Mouse (Mus musculus) forebrain, embryonic 10.5 days (tissue): ENCODE data around the gene Atp11a. TPM values are rescaled to one million over a fixed set of nuclear protein-coding genes. Genes with fewer than 3 reads are reported as not detected.

Experiments
- DNase-seq: peaks from one replicate; pipeline ENCODE4 v3.0.0-alpha.2; 2017; ENCODE audit warnings: low spot score; ENCODE audit errors: extremely low spot score
- H3K27ac ChIP-seq: fragments of 300-500 bp; sonication (generic); 2 replicates; pipeline ENCODE4 v1.5.1; 2016; ENCODE audit warnings: mild to moderate bottlenecking
- H3K27me3 ChIP-seq: fragments of 300-500 bp; sonication (generic); 2 replicates; pipeline ENCODE4 v1.6.1; 2016; ENCODE audit warnings: mild to moderate bottlenecking; ENCODE audit not compliant: poor library complexity, severe bottlenecking
- H3K36me3 ChIP-seq: fragments of 300-500 bp; sonication (generic); replicated peaks from 2 replicates; pipeline ENCODE4 v1.6.1; 2016; ENCODE audit warnings: mild to moderate bottlenecking, moderate library complexity
- H3K4me1 ChIP-seq: fragments of 300-500 bp; sonication (generic); 2 replicates; pipeline ENCODE4 v1.6.1; 2016
- H3K4me3 ChIP-seq: fragments of 300-500 bp; sonication (generic); 2 replicates; pipeline ENCODE4 v1.5.1; 2016; ENCODE audit warnings: mild to moderate bottlenecking, moderate library complexity
- H3K9me3 ChIP-seq: fragments of 300-500 bp; sonication (generic); 2 replicates; pipeline ENCODE4 v1.6.1; 2016; ENCODE audit warnings: mild to moderate bottlenecking, moderate library complexity
- WGBS: fragments of 180-500 bp; shearing (Covaris S2); methylation state at CpG from one replicate; pipeline ENCODE4 v1.1.7; 2016; 5-methylcytosine and 5-hydroxymethylcytosine counted together
- polyA plus RNA-seq: library from polyadenylated mRNA; unstranded; fragments of >200 nt; fragmentation: Nextera tagmentation; extraction: Ambion mirVana; gene quantifications from 2 replicates; pipeline ENCODE4 v1.2.1, GENCODE M21; 2016

The Atp11a gene
- polyA plus RNA-seq, 1 experiment from 2014 or later, result 9.6 TPM

- 88% methylated on average over 16 of the region's 16 CpGs for WGBS
- Histone ChIP-seq H3K27ac (0 out of 2 replicates have a peak overlapping the region, but pooled peaks have one; percentile 20), H3K27me3 (no peaks in the 10 kb centered on the region), H3K9me3 (no peaks in the 10 kb centered on the region), H3K4me3 (no peak overlapping the region), H3K36me3 (peaks cover 95% of the 10 kb centered on the region), H3K4me1 (peaks cover 10% of the 10 kb centered on the region)
- DNase-seq, result no peak
These were observed 131.1 kb downstream of the Atp11a start for GRCm38 (mm10) chr8:12887772-12888435.

GRCm38 (mm10) chr8:12889046-12889598, 132.3 kb downstream of the Atp11a start:
- Histone ChIP-seq H3K4me3 (no peak overlapping the region), H3K27me3 (no peaks in the 10 kb centered on the region), H3K4me1 (no peaks in the 10 kb centered on the region), H3K9me3 (no peaks in the 10 kb centered on the region), H3K36me3 (peaks cover 95% of the 10 kb centered on the region), H3K27ac (no peak overlapping the region)
- no peak for DNase-seq
- WGBS, result 92% methylated on average over 11 of the region's 11 CpGs

GRCm38 (mm10) chr8:12892882-12893446, 136.2 kb downstream of the Atp11a start:
- peaks cover 74% of the 10 kb centered on the region for H3K36me3 ChIP-seq
- no peak overlapping the region for H3K27ac ChIP-seq
- WGBS, result 85% methylated on average over 5 of the region's 5 CpGs
- H3K27me3 ChIP-seq, result no peaks in the 10 kb centered on the region
- no peaks in the 10 kb centered on the region for H3K9me3 ChIP-seq
- no peak overlapping the region for H3K4me3 ChIP-seq
- DNase-seq, result no peak
- peaks cover 18% of the 10 kb centered on the region for H3K4me1 ChIP-seq

GRCm38 (mm10) chr8:12893797-12894578, 137.2 kb downstream of the Atp11a start:
- Histone ChIP-seq H3K27me3 (no peaks in the 10 kb centered on the region), H3K4me1 (peaks cover 24% of the 10 kb centered on the region), H3K4me3 (no peak overlapping the region), H3K36me3 (peaks cover 71% of the 10 kb centered on the region), H3K27ac (no peak overlapping the region), H3K9me3 (no peaks in the 10 kb centered on the region)
- 87% methylated on average over 12 of the region's 12 CpGs for WGBS
- no peak for DNase-seq

- peaks cover 67% of the 10 kb centered on the region for H3K36me3 ChIP-seq
- DNase-seq, result no peak
- no peak overlapping the region for H3K27ac ChIP-seq
These were observed 138.1 kb downstream of the Atp11a start for GRCm38 (mm10) chr8:12894783-12895534.

GRCm38 (mm10) chr8:12895535-12896150, 138.8 kb downstream of the Atp11a start:
- H3K9me3 ChIP-seq, result no peaks in the 10 kb centered on the region
- H3K4me3 ChIP-seq, result no peak overlapping the region
- peaks cover 62% of the 10 kb centered on the region for H3K36me3 ChIP-seq
- WGBS, result 80% methylated on average over 9 of the region's 9 CpGs
- DNase-seq, result no peak
- H3K4me1 ChIP-seq, result peaks cover 24% of the 10 kb centered on the region
- no peaks in the 10 kb centered on the region for H3K27me3 ChIP-seq
- no peak overlapping the region for H3K27ac ChIP-seq

More at GRCm38 (mm10) chr8:12894783-12895534, 138.1 kb downstream of the Atp11a start:
- H3K4me3 ChIP-seq, result no peak overlapping the region
- WGBS, result 83% methylated on average over 11 of the region's 11 CpGs
- H3K27me3 ChIP-seq, result no peaks in the 10 kb centered on the region
- H3K9me3 ChIP-seq, result no peaks in the 10 kb centered on the region
- H3K4me1 ChIP-seq, result peaks cover 24% of the 10 kb centered on the region

GRCm38 (mm10) chr8:12896494-12897373, 139.9 kb downstream of the Atp11a start:
- DNase-seq, result peak; percentile 57
- H3K27me3 ChIP-seq, result no peaks in the 10 kb centered on the region
- no peak overlapping the region for H3K27ac ChIP-seq
- peaks cover 57% of the 10 kb centered on the region for H3K36me3 ChIP-seq
- no peaks in the 10 kb centered on the region for H3K9me3 ChIP-seq
- peaks cover 24% of the 10 kb centered on the region for H3K4me1 ChIP-seq
- WGBS, result 56% methylated on average over 13 of the region's 13 CpGs
- no peak overlapping the region for H3K4me3 ChIP-seq

- H3K27me3 ChIP-seq, result no peaks in the 10 kb centered on the region
- peaks cover 24% of the 10 kb centered on the region for H3K4me1 ChIP-seq
- WGBS, result 77% methylated on average over 9 of the region's 9 CpGs
- H3K36me3 ChIP-seq, result peaks cover 46% of the 10 kb centered on the region
- no peak for DNase-seq
- no peaks in the 10 kb centered on the region for H3K9me3 ChIP-seq
- H3K27ac ChIP-seq, result peak overlapping the region; percentile 3; the same call in 1 of the 2 replicates
- no peak overlapping the region for H3K4me3 ChIP-seq
These were observed 141.0 kb downstream of the Atp11a start for GRCm38 (mm10) chr8:12897815-12898214.

- H3K4me3 ChIP-seq, result no peak overlapping the region
- peaks cover 33% of the 10 kb centered on the region for H3K4me1 ChIP-seq
- H3K27ac ChIP-seq, result peak overlapping the region; percentile 40
- H3K36me3 ChIP-seq, result peaks cover 14% of the 10 kb centered on the region
- DNase-seq, result no peak
- H3K27me3 ChIP-seq, result no peaks in the 10 kb centered on the region
- WGBS, result 92% methylated on average over 13 of the region's 13 CpGs
- no peaks in the 10 kb centered on the region for H3K9me3 ChIP-seq
These were observed 147.1 kb downstream of the Atp11a start for GRCm38 (mm10) chr8:12903790-12904415.

GRCm38 (mm10) chr8:12905122-12905521, 148.3 kb downstream of the Atp11a start:
- H3K27ac ChIP-seq, result 0 out of 2 replicates have a peak overlapping the region, but pooled peaks have one; percentile 32
- H3K4me1 ChIP-seq, result peaks cover 33% of the 10 kb centered on the region
- H3K36me3 ChIP-seq, result peaks cover 10% of the 10 kb centered on the region
- WGBS, result 82% methylated on average over 5 of the region's 5 CpGs
- H3K4me3 ChIP-seq, result no peak overlapping the region
- H3K27me3 ChIP-seq, result no peaks in the 10 kb centered on the region
- no peaks in the 10 kb centered on the region for H3K9me3 ChIP-seq
- no peak for DNase-seq
